Mouse (Mus musculus) A20 (cell line): ENCODE data around the gene Rasgrp2.

Experiments used
- DNase-seq: peaks from one replicate; pipeline ENCODE4 v3.0.0-alpha.2; 2011; ENCODE audit warnings: low read depth, low spot score

Gene Rasgrp2

GRCm38 (mm10) chr19:6427653-6428434, 28.7 kb downstream of the Rasgrp2 start:
- DNase-seq = no peak

- no peak for DNase-seq
Observed at GRCm38 (mm10) chr19:6428501-6429200, 29.5 kb downstream of the Rasgrp2 start.

- DNase-seq = no peak
Observed at GRCm38 (mm10) chr19:6443016-6443415, 43.9 kb downstream of the Rasgrp2 start.

GRCm38 (mm10) chr19:6445761-6446423, 46.8 kb downstream of the Rasgrp2 start:
- DNase-seq = peak; percentile 73

GRCm38 (mm10) chr19:6446736-6447437, 47.7 kb downstream of the Rasgrp2 start:
- no peak for DNase-seq

GRCm38 (mm10) chr19:6448752-6449151, 49.6 kb downstream of the Rasgrp2 start:
- DNase-seq = peak; percentile 17

GRCm38 (mm10) chr19:6449841-6450240, 50.7 kb downstream of the Rasgrp2 start:
- no peak for DNase-seq

GRCm38 (mm10) chr19:6452030-6452494, 52.9 kb downstream of the Rasgrp2 start:
- peak; percentile 81 for DNase-seq

- DNase-seq = no peak
Observed at GRCm38 (mm10) chr19:6452672-6453310, 53.7 kb downstream of the Rasgrp2 start.

GRCm38 (mm10) chr19:6453349-6453748, 54.2 kb downstream of the Rasgrp2 start:
- DNase-seq = no peak

GRCm38 (mm10) chr19:6454041-6454720, 55.0 kb downstream of the Rasgrp2 start:
- DNase-seq = peak; percentile 68

- no peak for DNase-seq
Observed at GRCm38 (mm10) chr19:6459504-6459903, 60.4 kb downstream of the Rasgrp2 start.

- DNase-seq = no peak
Observed at GRCm38 (mm10) chr19:6462841-6463240, 63.7 kb downstream of the Rasgrp2 start.

- DNase-seq = no peak
Observed at GRCm38 (mm10) chr19:6464306-6465071, 65.3 kb downstream of the Rasgrp2 start.
